Mouse (Mus musculus): ENCODE measurements around the gene Hhipl1.

Hhipl1 gene

GRCm38 (mm10) chr12:108278221-108278918 is 27.7 kb upstream of the Hhipl1 start:
- no peak for DNase-seq (ENCODE audit: low spot score)

- no peak for DNase-seq (ENCODE audit: low spot score)
These were observed 21.4 kb upstream of the Hhipl1 start for GRCm38 (mm10) chr12:108284455-108285224.

GRCm38 (mm10) chr12:108285225-108286011 is 20.7 kb upstream of the Hhipl1 start:
- no peak for DNase-seq (ENCODE audit: low spot score)

GRCm38 (mm10) chr12:108286381-108286780 is 19.7 kb upstream of the Hhipl1 start:
- DNase-seq (ENCODE audit: low spot score), result no peak

GRCm38 (mm10) chr12:108287011-108287410 is 19.1 kb upstream of the Hhipl1 start:
- no peak for DNase-seq (ENCODE audit: low spot score)

GRCm38 (mm10) chr12:108288127-108288880 is 17.8 kb upstream of the Hhipl1 start:
- no peak for DNase-seq (ENCODE audit: low spot score)

GRCm38 (mm10) chr12:108292419-108292818 is 13.7 kb upstream of the Hhipl1 start:
- no peak for DNase-seq (ENCODE audit: low spot score)

GRCm38 (mm10) chr12:108292957-108293356 is 13.1 kb upstream of the Hhipl1 start:
- DNase-seq (ENCODE audit: low spot score), result peak; percentile 78

- peak; percentile 36 for DNase-seq (ENCODE audit: low spot score)
These were observed 11.4 kb upstream of the Hhipl1 start for GRCm38 (mm10) chr12:108294620-108295019.

GRCm38 (mm10) chr12:108297033-108297432 is 9.0 kb upstream of the Hhipl1 start:
- DNase-seq (ENCODE audit: low spot score), result no peak

- DNase-seq (ENCODE audit: low spot score), result no peak
These were observed 5.1 kb upstream of the Hhipl1 start for GRCm38 (mm10) chr12:108301006-108301405.

- DNase-seq (ENCODE audit: low spot score), result no peak
These were observed 2.2 kb upstream of the Hhipl1 start for GRCm38 (mm10) chr12:108303778-108304365.

GRCm38 (mm10) chr12:108305172-108305571 is 898 bp upstream of the Hhipl1 start:
- DNase-seq (ENCODE audit: low spot score), result no peak

- DNase-seq (ENCODE audit: low spot score), result peak; percentile 70
These were observed 1.5 kb downstream of the Hhipl1 start for GRCm38 (mm10) chr12:108307553-108307952.

GRCm38 (mm10) chr12:108308363-108308856 is 2.3 kb downstream of the Hhipl1 start:
- peak; percentile 49 for DNase-seq (ENCODE audit: low spot score)

- peak; percentile 55 for DNase-seq (ENCODE audit: low spot score)
These were observed 3.2 kb downstream of the Hhipl1 start for GRCm38 (mm10) chr12:108309116-108309794.

GRCm38 (mm10) chr12:108310041-108310440 is 4.0 kb downstream of the Hhipl1 start:
- no peak for DNase-seq (ENCODE audit: low spot score)

GRCm38 (mm10) chr12:108310456-108311027 is 4.5 kb downstream of the Hhipl1 start:
- no peak for DNase-seq (ENCODE audit: low spot score)

- DNase-seq (ENCODE audit: low spot score), result no peak
These were observed 5.7 kb downstream of the Hhipl1 start for GRCm38 (mm10) chr12:108311741-108312290.

- no peak for DNase-seq (ENCODE audit: low spot score)
These were observed 6.4 kb downstream of the Hhipl1 start for GRCm38 (mm10) chr12:108312432-108312851.

Measured in urinary bladder, postnatal 14 days (tissue).